Mouse (Mus musculus): ENCODE data around the gene Rin3. TPM values are rescaled to one million over a fixed set of nuclear protein-coding genes. Genes with fewer than 3 reads are reported as not detected.

The Rin3 gene
- polyA plus RNA-seq, 1 experiment from 2014 or later: 10.2 TPM

DNA sequence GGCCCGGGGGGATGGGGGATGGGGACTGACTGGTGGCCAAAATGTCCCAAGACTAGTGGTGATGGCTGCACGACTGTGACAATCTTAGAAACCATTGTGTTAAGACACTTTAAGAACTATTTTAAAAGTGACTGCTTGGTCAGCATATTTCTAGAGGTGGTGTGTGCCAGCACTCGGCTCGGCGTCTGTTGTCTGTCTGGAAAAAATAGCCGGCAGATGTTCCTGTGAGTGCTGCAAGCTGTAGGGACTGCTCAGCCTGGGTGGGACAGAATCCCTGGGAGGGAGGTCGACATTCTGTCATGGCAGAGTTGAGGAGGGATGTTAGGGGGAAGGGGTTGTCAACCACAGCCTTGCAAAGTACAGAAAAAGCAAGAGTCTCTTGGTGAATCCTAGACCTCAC lies 21.0 kb downstream of the Rin3 start:
- Histone ChIP-seq H3K9me3 (no peaks in the 10 kb centered on the region), H3K4me2 (no peak overlapping the region), H3K27ac (replicated peaks) (peak overlapping the region; percentile 54), H3K36me3 (no peaks in the 10 kb centered on the region), H3K4me3 (no peak overlapping the region), H3K27me3 (replicated peaks) (no peaks in the 10 kb centered on the region), H3K9ac (no peak overlapping the region), H3K4me1 (peaks cover 79% of the 10 kb centered on the region)
- 20% methylated on average over 7 of the region's 7 CpGs for WGBS
- no peak for ATAC-seq (ENCODE audit: extremely low read depth, insufficient number of reproducible peaks, low FRiP score, low TSS enrichment)

DNA sequence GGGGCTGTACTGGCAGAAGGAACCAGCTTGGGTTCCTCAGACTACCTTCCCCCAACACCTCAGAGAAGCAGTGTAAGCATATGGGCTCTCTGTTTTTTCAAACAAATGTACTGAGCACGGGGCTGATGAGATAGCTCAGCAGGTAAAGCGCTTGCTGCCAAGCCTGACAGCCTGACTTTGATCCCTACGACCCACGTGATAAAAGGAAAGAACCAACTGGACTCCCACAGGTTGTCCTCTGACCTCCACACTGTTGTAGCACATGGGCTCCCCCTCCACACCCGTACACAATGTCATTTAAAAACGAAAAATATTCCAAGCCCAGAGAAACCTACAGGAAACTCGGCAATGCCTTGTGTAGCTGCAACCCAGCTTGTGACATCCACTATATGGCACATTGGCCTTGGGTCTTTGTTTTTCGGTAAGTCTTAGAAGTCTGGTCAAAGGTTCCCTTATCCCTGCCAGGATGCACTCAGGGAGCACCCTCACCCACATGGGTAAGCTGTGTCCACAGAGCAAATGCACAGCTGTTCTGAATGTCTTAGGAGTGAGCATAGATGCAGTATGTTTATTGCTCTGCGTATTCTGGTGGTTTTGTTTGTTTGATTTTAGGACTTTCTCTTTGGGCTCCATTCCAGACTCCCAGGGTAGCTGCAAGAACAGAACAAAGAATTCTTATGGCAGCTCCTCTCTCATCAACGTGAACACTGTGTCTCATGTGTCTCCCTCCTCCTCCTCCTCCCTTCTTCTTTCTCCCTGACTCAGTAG lies 22.4 kb downstream of the Rin3 start:
- H3K27me3 ChIP-seq (replicated peaks): no peaks in the 10 kb centered on the region
- H3K4me1 ChIP-seq: peaks cover 83% of the 10 kb centered on the region
- no peak for ATAC-seq (ENCODE audit: extremely low read depth, insufficient number of reproducible peaks, low FRiP score, low TSS enrichment)
- H3K36me3 ChIP-seq: no peaks in the 10 kb centered on the region
- no peak overlapping the region for H3K4me3 ChIP-seq
- H3K4me2 ChIP-seq: no peak overlapping the region
- 57% methylated on average over 10 of the region's 10 CpGs for WGBS
- H3K27ac ChIP-seq (replicated peaks): no peak overlapping the region
- H3K9ac ChIP-seq: no peak overlapping the region
- no peaks in the 10 kb centered on the region for H3K9me3 ChIP-seq

DNA sequence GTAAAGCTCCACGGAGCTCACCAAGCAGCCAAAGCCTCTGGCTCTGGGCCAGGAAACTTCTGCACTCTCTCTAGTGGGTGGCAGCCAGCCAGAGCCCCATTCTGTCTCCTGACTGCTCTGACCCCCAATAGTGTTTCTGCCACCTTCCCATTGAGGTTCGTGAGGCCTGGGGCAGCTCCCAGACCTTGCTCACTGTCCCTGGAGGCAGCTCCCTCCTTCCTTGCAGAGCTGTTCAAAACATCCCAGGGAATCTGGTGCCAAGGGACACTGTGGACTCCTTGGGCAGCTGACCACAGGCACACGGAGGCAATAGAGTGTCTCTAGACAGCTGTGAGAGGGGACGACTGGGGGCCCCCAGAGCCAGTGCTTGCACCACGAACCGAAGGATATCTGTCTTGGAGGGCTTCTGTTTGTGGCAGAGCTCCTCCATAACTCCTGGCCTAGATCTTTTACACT lies 25.2 kb downstream of the Rin3 start:
- H3K27me3 ChIP-seq (replicated peaks): no peaks in the 10 kb centered on the region
- WGBS: 17% methylated on average over 6 of the region's 6 CpGs

DNA sequence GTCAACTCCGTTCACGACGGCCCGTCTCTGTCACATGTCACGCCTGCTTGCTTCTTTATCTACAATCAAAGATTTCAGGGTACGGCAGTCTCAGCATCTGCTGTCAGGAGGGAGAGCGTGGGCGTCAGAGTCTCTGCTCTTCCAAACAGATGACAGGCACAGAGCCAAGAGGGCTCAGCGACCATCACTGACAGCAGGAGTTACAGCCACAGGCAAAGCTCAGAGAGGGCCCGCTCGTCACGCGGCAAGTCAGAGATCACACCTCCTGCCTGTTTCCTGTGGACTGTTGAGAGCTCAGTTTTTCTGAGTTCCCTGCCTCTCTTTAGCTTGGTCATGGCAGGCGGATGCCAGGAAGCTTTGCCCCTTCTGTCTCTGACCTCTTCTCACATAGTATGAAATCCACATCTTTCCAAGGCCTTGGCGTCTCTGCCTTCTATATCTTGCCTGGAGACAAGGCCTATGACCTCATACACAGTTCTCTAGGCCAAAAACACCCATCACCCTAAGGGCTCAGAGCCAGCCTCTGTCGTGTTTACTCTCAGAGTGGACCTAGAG lies 25.7 kb downstream of the Rin3 start:
- WGBS: 11% methylated on average over 16 of the region's 16 CpGs
- Histone ChIP-seq H3K4me2 (peak overlapping the region; percentile 51), H3K4me1 (peaks cover 69% of the 10 kb centered on the region), H3K27ac (replicated peaks) (peak overlapping the region; percentile 97), H3K4me3 (no peak overlapping the region), H3K9me3 (no peaks in the 10 kb centered on the region), H3K36me3 (peaks cover 13% of the 10 kb centered on the region), H3K9ac (peak overlapping the region; percentile 58), H3K27me3 (replicated peaks) (no peaks in the 10 kb centered on the region)
- peak; percentile 53; the same call in 1 of the 2 replicates for ATAC-seq (ENCODE audit: extremely low read depth, insufficient number of reproducible peaks, low FRiP score, low TSS enrichment)

More for the DNA sequence above, 25.2 kb downstream of the Rin3 start:
- ATAC-seq (ENCODE audit: extremely low read depth, insufficient number of reproducible peaks, low FRiP score, low TSS enrichment): peak; percentile 51; the same call in 1 of the 2 replicates
- H3K36me3 ChIP-seq: peaks cover 8% of the 10 kb centered on the region
- H3K9ac ChIP-seq: peak overlapping the region; percentile 58
- no peak overlapping the region for H3K4me3 ChIP-seq
- H3K27ac ChIP-seq (replicated peaks): peak overlapping the region; percentile 97
- peaks cover 74% of the 10 kb centered on the region for H3K4me1 ChIP-seq
- peak overlapping the region; percentile 51 for H3K4me2 ChIP-seq
- H3K9me3 ChIP-seq: no peaks in the 10 kb centered on the region

- H3K9ac ChIP-seq: no peak overlapping the region
- ATAC-seq (ENCODE audit: extremely low read depth, insufficient number of reproducible peaks, low FRiP score, low TSS enrichment): no peak
- WGBS: 75% methylated on average over 11 of the region's 11 CpGs
- no peaks in the 10 kb centered on the region for H3K9me3 ChIP-seq
- H3K27me3 ChIP-seq (replicated peaks): no peaks in the 10 kb centered on the region
- no peak overlapping the region for H3K4me3 ChIP-seq
- no peak overlapping the region for H3K4me2 ChIP-seq
- peaks cover 62% of the 10 kb centered on the region for H3K4me1 ChIP-seq
- H3K27ac ChIP-seq (replicated peaks): peak overlapping the region; percentile 97
- H3K36me3 ChIP-seq: peaks cover 20% of the 10 kb centered on the region
Measured at GRCm38 (mm10) chr12:102309099-102309799, 26.4 kb downstream of the Rin3 start.

DNA sequence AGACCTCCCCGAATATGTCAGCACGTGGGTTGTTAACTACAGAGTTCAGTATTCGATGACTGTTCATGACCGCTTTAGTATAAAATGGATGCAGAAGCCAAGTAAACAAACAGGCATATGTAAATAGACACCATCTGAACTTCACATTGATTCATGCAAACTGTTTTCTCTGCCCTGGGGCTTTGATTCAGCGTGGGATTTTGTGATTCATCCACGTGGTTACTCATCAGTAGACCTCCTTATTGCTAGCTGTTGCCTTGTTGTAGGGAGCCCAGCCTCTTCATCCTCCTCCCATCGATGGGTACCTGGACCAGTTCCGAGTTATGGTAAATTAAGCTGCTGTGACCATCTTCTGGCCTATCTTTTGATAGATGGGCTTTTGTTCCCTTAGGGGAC lies 26.9 kb downstream of the Rin3 start:
- peaks cover 26% of the 10 kb centered on the region for H3K36me3 ChIP-seq
- no peak overlapping the region for H3K4me3 ChIP-seq
- H3K27ac ChIP-seq (replicated peaks): no peak overlapping the region
- no peak overlapping the region for H3K9ac ChIP-seq
- peaks cover 56% of the 10 kb centered on the region for H3K4me1 ChIP-seq
- no peak for ATAC-seq (ENCODE audit: extremely low read depth, insufficient number of reproducible peaks, low FRiP score, low TSS enrichment)
- H3K4me2 ChIP-seq: no peak overlapping the region
- H3K27me3 ChIP-seq (replicated peaks): no peaks in the 10 kb centered on the region
- no peaks in the 10 kb centered on the region for H3K9me3 ChIP-seq
- WGBS: 74% methylated on average over 8 of the region's 8 CpGs

DNA sequence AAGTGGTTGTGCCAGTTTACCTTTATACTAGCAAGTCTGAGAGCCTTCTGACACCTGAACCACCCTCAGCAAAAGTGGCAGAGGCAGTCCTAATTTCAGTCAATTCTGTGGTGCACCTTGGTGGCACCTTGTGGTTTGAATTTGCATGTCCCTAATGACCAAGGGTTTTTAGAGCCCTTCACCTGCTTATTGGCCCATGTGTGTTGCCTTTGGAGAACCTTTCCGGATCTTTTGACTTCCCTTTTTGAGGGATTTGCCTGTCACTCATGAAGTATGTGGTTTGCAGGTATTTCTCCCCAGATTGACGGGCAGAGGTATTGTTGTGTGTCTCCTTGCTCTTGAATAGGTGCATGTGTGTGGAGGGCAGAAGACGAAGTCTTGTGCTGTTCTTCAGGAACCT lies 27.4 kb downstream of the Rin3 start:
- H3K36me3 ChIP-seq: peaks cover 31% of the 10 kb centered on the region
- 94% methylated on average over 3 of the region's 3 CpGs for WGBS

GRCm38 (mm10) chr12:102311454-102311853 lies 28.6 kb downstream of the Rin3 start:
- no peak for ATAC-seq (ENCODE audit: extremely low read depth, insufficient number of reproducible peaks, low FRiP score, low TSS enrichment)
- H3K4me1 ChIP-seq: peaks cover 43% of the 10 kb centered on the region
- WGBS: 75% methylated on average over 5 of the region's 5 CpGs

More for the DNA sequence above, 27.4 kb downstream of the Rin3 start:
- H3K27me3 ChIP-seq (replicated peaks): no peaks in the 10 kb centered on the region
- H3K27ac ChIP-seq (replicated peaks): no peak overlapping the region
- no peak overlapping the region for H3K4me3 ChIP-seq
- ATAC-seq (ENCODE audit: extremely low read depth, insufficient number of reproducible peaks, low FRiP score, low TSS enrichment): no peak
- peaks cover 52% of the 10 kb centered on the region for H3K4me1 ChIP-seq
- H3K9me3 ChIP-seq: no peaks in the 10 kb centered on the region
- no peak overlapping the region for H3K4me2 ChIP-seq
- H3K9ac ChIP-seq: no peak overlapping the region

DNA sequence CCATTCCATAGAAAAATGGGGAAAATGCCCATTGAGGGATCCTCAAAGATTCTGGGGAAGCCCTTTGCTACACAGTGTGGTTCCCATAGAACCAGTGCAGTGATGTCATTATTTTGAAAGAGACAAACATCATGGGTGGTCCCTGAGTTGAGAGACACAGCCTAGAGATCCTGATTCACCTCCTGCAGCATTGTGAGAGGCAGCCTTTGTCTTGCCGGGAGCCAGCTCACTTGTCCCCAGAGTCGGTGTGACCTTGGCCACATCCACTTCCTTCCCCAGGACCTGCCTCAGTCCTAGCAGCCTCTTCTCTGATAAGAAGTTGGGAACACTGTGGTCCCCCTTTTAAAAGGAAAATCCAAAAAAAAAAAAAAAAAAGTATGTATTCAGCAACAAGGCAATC lies 36.3 kb downstream of the Rin3 start:
- Histone ChIP-seq H3K4me3 (no peak overlapping the region), H3K27me3 (replicated peaks) (no peaks in the 10 kb centered on the region), H3K4me2 (no peak overlapping the region), H3K9me3 (no peaks in the 10 kb centered on the region), H3K27ac (replicated peaks) (peak overlapping the region; percentile 79), H3K36me3 (peaks cover 24% of the 10 kb centered on the region), H3K4me1 (peaks cover 56% of the 10 kb centered on the region), H3K9ac (no peak overlapping the region)
- WGBS: 25% methylated on average over 2 of the region's 2 CpGs
- no peak for ATAC-seq (ENCODE audit: extremely low read depth, insufficient number of reproducible peaks, low FRiP score, low TSS enrichment)

More at GRCm38 (mm10) chr12:102311454-102311853, 28.6 kb downstream of the Rin3 start:
- H3K27me3 ChIP-seq (replicated peaks): no peaks in the 10 kb centered on the region
- H3K4me3 ChIP-seq: no peak overlapping the region
- H3K27ac ChIP-seq (replicated peaks): no peak overlapping the region
- no peak overlapping the region for H3K9ac ChIP-seq
- H3K4me2 ChIP-seq: no peak overlapping the region
- peaks cover 37% of the 10 kb centered on the region for H3K36me3 ChIP-seq
- no peaks in the 10 kb centered on the region for H3K9me3 ChIP-seq

DNA sequence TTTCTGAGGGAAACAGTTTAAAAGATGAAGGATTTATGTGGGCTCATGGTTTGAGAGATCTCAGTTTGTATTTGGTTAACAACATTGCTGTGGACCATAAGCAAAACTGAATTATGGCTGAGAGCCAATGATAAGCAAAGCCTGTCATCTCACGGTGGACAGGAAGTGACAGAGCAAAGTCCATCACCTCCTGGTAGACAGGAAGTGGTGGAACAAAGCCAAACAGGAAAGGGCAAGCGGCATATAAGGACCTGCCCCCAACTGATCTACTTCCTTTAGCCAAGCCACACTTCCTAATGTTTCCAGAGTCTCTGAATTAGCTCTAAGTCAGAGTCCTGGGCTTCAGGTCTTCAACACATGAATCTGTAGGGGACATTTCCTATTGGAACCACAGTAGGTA lies 37.1 kb downstream of the Rin3 start:
- no peak overlapping the region for H3K4me3 ChIP-seq
- H3K27ac ChIP-seq (replicated peaks): peak overlapping the region; percentile 79
- no peaks in the 10 kb centered on the region for H3K9me3 ChIP-seq
- H3K4me1 ChIP-seq: peaks cover 62% of the 10 kb centered on the region
- H3K27me3 ChIP-seq (replicated peaks): no peaks in the 10 kb centered on the region
- no peak overlapping the region for H3K4me2 ChIP-seq
- 46% methylated on average over 2 of the region's 2 CpGs for WGBS
- ATAC-seq (ENCODE audit: extremely low read depth, insufficient number of reproducible peaks, low FRiP score, low TSS enrichment): no peak
- no peak overlapping the region for H3K9ac ChIP-seq
- H3K36me3 ChIP-seq: peaks cover 16% of the 10 kb centered on the region

DNA sequence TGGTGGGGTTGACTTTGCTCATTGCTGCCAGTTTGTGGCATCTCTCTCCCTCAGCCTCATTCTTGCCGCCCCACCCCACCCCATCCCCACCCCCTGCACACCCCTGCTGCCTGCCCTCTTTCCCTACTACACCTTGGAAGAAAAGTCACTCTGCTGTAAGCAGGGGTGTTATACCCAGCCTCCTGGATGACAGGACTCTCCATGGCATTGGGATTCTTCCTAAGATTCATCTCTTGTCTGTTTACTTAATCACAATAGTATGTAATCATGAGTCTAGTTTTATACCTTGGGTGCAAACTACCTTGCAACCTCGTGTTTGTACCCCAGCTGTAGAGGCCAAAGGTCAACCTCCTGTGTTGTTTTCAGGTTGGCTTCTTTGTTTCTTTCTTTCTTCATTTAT lies 37.5 kb downstream of the Rin3 start:
- peak overlapping the region; percentile 79 for H3K27ac ChIP-seq (replicated peaks)
- WGBS: 52% methylated on average over 2 of the region's 2 CpGs

More for the DNA sequence above, 37.5 kb downstream of the Rin3 start:
- H3K27me3 ChIP-seq (replicated peaks): no peaks in the 10 kb centered on the region
- H3K4me1 ChIP-seq: peaks cover 64% of the 10 kb centered on the region
- no peak overlapping the region for H3K4me3 ChIP-seq
- H3K36me3 ChIP-seq: peaks cover 12% of the 10 kb centered on the region
- H3K4me2 ChIP-seq: no peak overlapping the region
- H3K9ac ChIP-seq: no peak overlapping the region
- ATAC-seq (ENCODE audit: extremely low read depth, insufficient number of reproducible peaks, low FRiP score, low TSS enrichment): no peak
- H3K9me3 ChIP-seq: no peaks in the 10 kb centered on the region
